Mouse (Mus musculus): ENCODE measurements around the gene Slco2a1.

Gene Slco2a1

GRCm38 (mm10) chr9:102979011-102979700 lies 9.4 kb upstream of the Slco2a1 start:
- Histone ChIP-seq H3K4me1 (replicated peaks; ENCODE audit: low read depth, low read length) (peaks cover 5% of the 10 kb centered on the region; the same call in 1 of the 2 replicates), H3K9me3 (ENCODE audit: low read length) (no peaks in the 10 kb centered on the region), H3K36me3 (ENCODE audit: insufficient read depth, low read length) (no peaks in the 10 kb centered on the region), H3K27me3 (ENCODE audit: insufficient read depth, low read length) (no peaks in the 10 kb centered on the region), H3K4me3 (replicated peaks; ENCODE audit: low read length) (no peak overlapping the region)
- TF ChIP-seq NANOG (IDR thresholded peaks at IDR 0.05; ENCODE audit: borderline replicate concordance, low read length) (no peak), POU5F1 (IDR thresholded peaks at IDR 0.05; ENCODE audit: borderline replicate concordance, low read length) (no peak), CTCF (conservative IDR thresholded peaks at IDR 0.05; ENCODE audit: low read length) (no peak)

- Histone ChIP-seq H3K4me3 (replicated peaks; ENCODE audit: low read length) (no peak overlapping the region), H3K9me3 (ENCODE audit: low read length) (no peaks in the 10 kb centered on the region), H3K27me3 (ENCODE audit: insufficient read depth, low read length) (no peaks in the 10 kb centered on the region), H3K4me1 (replicated peaks; ENCODE audit: low read depth, low read length) (peaks cover 5% of the 10 kb centered on the region; the same call in 1 of the 2 replicates), H3K36me3 (ENCODE audit: insufficient read depth, low read length) (no peaks in the 10 kb centered on the region)
- TF ChIP-seq CTCF (conservative IDR thresholded peaks at IDR 0.05; ENCODE audit: low read length), result no peak
- TF ChIP-seq POU5F1 (IDR thresholded peaks at IDR 0.05; ENCODE audit: borderline replicate concordance, low read length), result no peak
- no peak for TF ChIP-seq NANOG (IDR thresholded peaks at IDR 0.05; ENCODE audit: borderline replicate concordance, low read length)
Observed at GRCm38 (mm10) chr9:102979956-102980355, 8.6 kb upstream of the Slco2a1 start.

GRCm38 (mm10) chr9:102980420-102980819 lies 8.1 kb upstream of the Slco2a1 start:
- H3K4me3 ChIP-seq (replicated peaks; ENCODE audit: low read length), result no peak overlapping the region
- no peaks in the 10 kb centered on the region for H3K27me3 ChIP-seq (ENCODE audit: insufficient read depth, low read length)
- no peaks in the 10 kb centered on the region for H3K9me3 ChIP-seq (ENCODE audit: low read length)
- no peaks in the 10 kb centered on the region for H3K36me3 ChIP-seq (ENCODE audit: insufficient read depth, low read length)
- H3K4me1 ChIP-seq (replicated peaks; ENCODE audit: low read depth, low read length), result peaks cover 5% of the 10 kb centered on the region; the same call in 1 of the 2 replicates
- no peak for TF ChIP-seq NANOG (IDR thresholded peaks at IDR 0.05; ENCODE audit: borderline replicate concordance, low read length)
- no peak for TF ChIP-seq POU5F1 (IDR thresholded peaks at IDR 0.05; ENCODE audit: borderline replicate concordance, low read length)
- no peak for TF ChIP-seq CTCF (conservative IDR thresholded peaks at IDR 0.05; ENCODE audit: low read length)

- TF ChIP-seq NANOG (IDR thresholded peaks at IDR 0.05; ENCODE audit: borderline replicate concordance, low read length) (no peak), CTCF (conservative IDR thresholded peaks at IDR 0.05; ENCODE audit: low read length) (no peak), POU5F1 (IDR thresholded peaks at IDR 0.05; ENCODE audit: borderline replicate concordance, low read length) (no peak)
- H3K27me3 ChIP-seq (ENCODE audit: insufficient read depth, low read length), result no peaks in the 10 kb centered on the region
- no peaks in the 10 kb centered on the region for H3K9me3 ChIP-seq (ENCODE audit: low read length)
- H3K4me1 ChIP-seq (replicated peaks; ENCODE audit: low read depth, low read length), result peaks cover 5% of the 10 kb centered on the region; the same call in 1 of the 2 replicates
- no peaks in the 10 kb centered on the region for H3K36me3 ChIP-seq (ENCODE audit: insufficient read depth, low read length)
- no peak overlapping the region for H3K4me3 ChIP-seq (replicated peaks; ENCODE audit: low read length)
Observed at GRCm38 (mm10) chr9:102981791-102982190, 6.7 kb upstream of the Slco2a1 start.

GRCm38 (mm10) chr9:102982376-102982775 lies 6.1 kb upstream of the Slco2a1 start:
- H3K4me3 ChIP-seq (replicated peaks; ENCODE audit: low read length), result no peak overlapping the region
- no peaks in the 10 kb centered on the region for H3K36me3 ChIP-seq (ENCODE audit: insufficient read depth, low read length)
- H3K27me3 ChIP-seq (ENCODE audit: insufficient read depth, low read length), result no peaks in the 10 kb centered on the region
- H3K4me1 ChIP-seq (replicated peaks; ENCODE audit: low read depth, low read length), result peaks cover 5% of the 10 kb centered on the region; the same call in 1 of the 2 replicates
- H3K9me3 ChIP-seq (ENCODE audit: low read length), result no peaks in the 10 kb centered on the region
- TF ChIP-seq CTCF (conservative IDR thresholded peaks at IDR 0.05; ENCODE audit: low read length) (no peak), POU5F1 (IDR thresholded peaks at IDR 0.05; ENCODE audit: borderline replicate concordance, low read length) (no peak), NANOG (IDR thresholded peaks at IDR 0.05; ENCODE audit: borderline replicate concordance, low read length) (no peak)

GRCm38 (mm10) chr9:102985111-102985510 lies 3.4 kb upstream of the Slco2a1 start:
- Histone ChIP-seq H3K4me3 (replicated peaks; ENCODE audit: low read length) (no peak overlapping the region), H3K9me3 (ENCODE audit: low read length) (no peaks in the 10 kb centered on the region), H3K4me1 (replicated peaks; ENCODE audit: low read depth, low read length) (no peaks in the 10 kb centered on the region), H3K36me3 (ENCODE audit: insufficient read depth, low read length) (no peaks in the 10 kb centered on the region), H3K27me3 (ENCODE audit: insufficient read depth, low read length) (no peaks in the 10 kb centered on the region)
- no peak for TF ChIP-seq NANOG (IDR thresholded peaks at IDR 0.05; ENCODE audit: borderline replicate concordance, low read length)
- no peak for TF ChIP-seq CTCF (conservative IDR thresholded peaks at IDR 0.05; ENCODE audit: low read length)
- no peak for TF ChIP-seq POU5F1 (IDR thresholded peaks at IDR 0.05; ENCODE audit: borderline replicate concordance, low read length)

GRCm38 (mm10) chr9:102985939-102986338 lies 2.6 kb upstream of the Slco2a1 start:
- TF ChIP-seq POU5F1 (IDR thresholded peaks at IDR 0.05; ENCODE audit: borderline replicate concordance, low read length) (no peak), CTCF (conservative IDR thresholded peaks at IDR 0.05; ENCODE audit: low read length) (no peak), NANOG (IDR thresholded peaks at IDR 0.05; ENCODE audit: borderline replicate concordance, low read length) (no peak)

GRCm38 (mm10) chr9:102990306-102991133 lies 2.0 kb downstream of the Slco2a1 start:
- H3K9me3 ChIP-seq (ENCODE audit: low read length), result no peaks in the 10 kb centered on the region
- H3K36me3 ChIP-seq (ENCODE audit: insufficient read depth, low read length), result no peaks in the 10 kb centered on the region
- H3K27me3 ChIP-seq (ENCODE audit: insufficient read depth, low read length), result no peaks in the 10 kb centered on the region
- no peak overlapping the region for H3K4me3 ChIP-seq (replicated peaks; ENCODE audit: low read length)
- TF ChIP-seq NANOG (IDR thresholded peaks at IDR 0.05; ENCODE audit: borderline replicate concordance, low read length), result no peak
- no peak for TF ChIP-seq POU5F1 (IDR thresholded peaks at IDR 0.05; ENCODE audit: borderline replicate concordance, low read length)
- TF ChIP-seq CTCF (conservative IDR thresholded peaks at IDR 0.05; ENCODE audit: low read length), result peak; percentile 25
- no peaks in the 10 kb centered on the region for H3K4me1 ChIP-seq (replicated peaks; ENCODE audit: low read depth, low read length)

More at GRCm38 (mm10) chr9:102985939-102986338, 2.6 kb upstream of the Slco2a1 start:
- Histone ChIP-seq H3K36me3 (ENCODE audit: insufficient read depth, low read length) (no peaks in the 10 kb centered on the region), H3K9me3 (ENCODE audit: low read length) (no peaks in the 10 kb centered on the region), H3K4me3 (replicated peaks; ENCODE audit: low read length) (no peak overlapping the region), H3K4me1 (replicated peaks; ENCODE audit: low read depth, low read length) (no peaks in the 10 kb centered on the region), H3K27me3 (ENCODE audit: insufficient read depth, low read length) (no peaks in the 10 kb centered on the region)

Data from E14TG2a.4 (cell line).